Mouse (Mus musculus): ENCODE results near the gene Col1a2. TPM values are rescaled to one million over a fixed set of nuclear protein-coding genes. Genes with fewer than 3 reads are reported as not detected.

Gene Col1a2
- 1 to 10 TPM in 1 of 2 experiments, under 1 TPM in 1; 0.79 to 2.7 TPM for total RNA-seq (2023)

DNA sequence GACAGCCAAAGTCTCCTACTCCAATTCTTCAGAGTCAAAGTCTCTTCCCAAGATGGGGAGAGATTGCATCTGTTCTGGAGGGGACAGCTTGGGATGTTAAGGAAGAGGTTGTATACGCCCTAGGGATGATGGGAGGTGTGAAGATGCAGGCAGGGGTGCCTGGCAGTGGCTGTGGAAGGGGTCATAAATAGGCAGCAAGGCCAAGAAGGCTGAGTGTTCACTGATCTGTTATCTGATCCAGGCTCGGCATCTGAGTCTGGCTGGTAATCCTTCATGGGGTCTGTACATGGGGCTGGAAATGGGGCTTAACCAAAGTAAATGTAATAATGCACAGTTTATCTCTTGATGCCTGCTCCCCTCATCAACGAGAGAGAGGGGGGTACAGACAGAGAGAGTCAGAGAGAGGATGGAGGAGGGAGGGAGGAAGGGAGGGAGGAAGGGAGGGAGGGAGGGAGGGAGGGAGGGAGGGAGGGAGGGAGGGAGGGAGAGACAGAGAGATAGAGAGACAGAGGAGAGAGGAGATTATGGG is at the start of gene Col1a2:
Gene Col1a2 (plus strand): TSS at position 212 of the 529 bp plus-strand sequence.

Other genes starting within 250 kb of the Col1a2 start
- gene Casd1, start 96.0 kb downstream of the Col1a2 start, total RNA-seq (2023), result 10 to 100 TPM; 17.2 to 17.9 TPM
- gene Sgce, start 242.4 kb downstream of the Col1a2 start, total RNA-seq (2023), result 1 to 10 TPM; 1.8 to 3.4 TPM
- under 1 TPM; 0.15 to 0.21 TPM for gene Peg10, start 242.5 kb downstream of the Col1a2 start, total RNA-seq (2023)

Data from monocyte, adult 59 days (primary cell).